Comparison of ENCODE assay signal across 18 mouse cellular contexts in genomic region chr3:80372436-80372835, GRCm38 (mm10).
A peak's percentile ranks its signal among the peaks of the same experiment; 100 is the strongest.
DNase-seq lines count a peak whose midpoint lies in the region; ATAC-seq and TF ChIP-seq lines count a peak whose summit lies in the region.
"Had no signal": no experiment of that assay in that cellular context is flagged by ENCODE, and none has a peak within 500 bp of the region (broad histone marks: within the 10 kb centered on the region; RNA-seq: fewer than 3 reads in every experiment).

No protein-coding gene starts in this region.

- H3K27me3 ChIP-seq in kidney, postnatal 0 days (ENCODE audit: insufficient read depth, low read length) = no peaks in the 10 kb centered on the region
- no peaks in the 10 kb centered on the region for H3K27me3 ChIP-seq in kidney, adult 2 months (replicated peaks; ENCODE audit: control insufficient read depth, insufficient read depth, low read length)
- H3K27me3 ChIP-seq: forebrain, embryonic 15.5 days; heart, embryonic 15.5 days; liver, embryonic 12.5 days had no signal

- TF ChIP-seq POLR2A in kidney, adult 2 months (IDR thresholded peaks at IDR 0.05; ENCODE audit: low read depth, low read length) = no peak
- TF ChIP-seq POLR2A in brain, embryonic 14.5 days (IDR thresholded peaks at IDR 0.05; ENCODE audit: borderline replicate concordance, extremely low read depth, insufficient read depth, insufficient read length, poor library complexity, severe bottlenecking) = no peak

- H3K27ac ChIP-seq in kidney, postnatal 0 days = no peak overlapping the region
- H3K27ac ChIP-seq in kidney, adult 2 months (ENCODE audit: insufficient read depth, low read depth, low read length) = no peak overlapping the region
- H3K27ac ChIP-seq: forebrain, embryonic 15.5 days; gastrocnemius, adult 2 months; heart, embryonic 15.5 days; limb, embryonic 10.5 days; liver, embryonic 12.5 days had no signal

- H3K9me3 ChIP-seq in kidney, postnatal 0 days (replicated peaks; ENCODE audit: low read length) = no peaks in the 10 kb centered on the region
- H3K9me3 ChIP-seq: forebrain, embryonic 15.5 days; heart, embryonic 15.5 days; limb, embryonic 10.5 days; liver, embryonic 12.5 days had no signal

- no peak for DNase-seq in kidney, postnatal 0 days (ENCODE audit: low spot score)
- DNase-seq in kidney, adult 2 months = no peak
- DNase-seq in NIH3T3 (ENCODE audit: low read depth) = peak; percentile 7
- DNase-seq in brain, embryonic 14.5 days (ENCODE audit: low read depth) = peak; percentile 37
- no peak for DNase-seq in gastrocnemius, postnatal 10 days
- no peak for DNase-seq in right cerebral cortex, postnatal 4 days
- DNase-seq: gastrocnemius, adult 2 months; heart, adult 18-20 months; kidney, postnatal 25 days; lung, postnatal 10 days; right cerebral cortex, postnatal 25 days had no signal

- no peaks in the 10 kb centered on the region for H3K4me1 ChIP-seq in kidney, postnatal 0 days (replicated peaks; ENCODE audit: insufficient read depth, low read length)
- H3K4me1 ChIP-seq in kidney, adult 2 months (ENCODE audit: control insufficient read depth, insufficient read depth, low read length) = no peaks in the 10 kb centered on the region
- H3K4me1 ChIP-seq: forebrain, embryonic 15.5 days; heart, embryonic 15.5 days; limb, embryonic 10.5 days; liver, embryonic 12.5 days had no signal

- 39% methylated on average over 3 of the region's 3 CpGs for WGBS in kidney, postnatal 0 days
- 46% methylated on average over 3 of the region's 3 CpGs for WGBS in kidney, adult 2 months

- no peaks in the 10 kb centered on the region for H3K36me3 ChIP-seq in kidney, postnatal 0 days (ENCODE audit: insufficient read depth, low read length)
- H3K36me3 ChIP-seq in kidney, adult 2 months (ENCODE audit: control insufficient read depth, insufficient read depth, low read length) = no peaks in the 10 kb centered on the region
- H3K36me3 ChIP-seq: forebrain, embryonic 15.5 days; heart, embryonic 15.5 days; limb, embryonic 10.5 days; liver, embryonic 12.5 days had no signal

- H3K4me2 ChIP-seq in kidney, postnatal 0 days (ENCODE audit: low read length) = no peak overlapping the region
- H3K4me2 ChIP-seq: forebrain, embryonic 15.5 days; heart, embryonic 15.5 days; liver, embryonic 12.5 days had no signal

- TF ChIP-seq CTCF in kidney, postnatal 0 days (IDR thresholded peaks at IDR 0.05; ENCODE audit: low read depth) = peak; percentile 19; the same call in 1 of the 2 replicates
- no peak for TF ChIP-seq CTCF in kidney, adult 2 months (conservative IDR thresholded peaks at IDR 0.05; ENCODE audit: insufficient read depth, insufficient read length, low read depth, low read length)
- TF ChIP-seq CTCF in brain, embryonic 14.5 days (IDR thresholded peaks at IDR 0.05; ENCODE audit: borderline replicate concordance, extremely low read depth, insufficient read depth, insufficient read length) = peak; percentile 5; the same call in 1 of the 2 replicates

- ATAC-seq in kidney, postnatal 0 days (replicated peaks; ENCODE audit: low FRiP score, low read depth) = no peak
- ATAC-seq in common myeloid progenitor, adult 5-6 weeks (replicated peaks; ENCODE audit: low read depth, poor library complexity, severe bottlenecking) = 0 out of 2 replicates have a peak, but pooled peaks have one; percentile 11
- ATAC-seq: forebrain, embryonic 15.5 days; liver, embryonic 12.5 days had no signal

- no peak overlapping the region for H3K9ac ChIP-seq in kidney, postnatal 0 days (ENCODE audit: low read depth, low read length)
- H3K9ac ChIP-seq: forebrain, embryonic 15.5 days; heart, embryonic 15.5 days; liver, embryonic 12.5 days had no signal

- H3K4me3 ChIP-seq in kidney, postnatal 0 days (replicated peaks; ENCODE audit: low read depth, low read length) = no peak overlapping the region
- H3K4me3 ChIP-seq in kidney, adult 2 months (ENCODE audit: insufficient read depth, low read depth, low read length) = no peak overlapping the region
- H3K4me3 ChIP-seq: erythroblast, embryonic 14.5 days; forebrain, embryonic 15.5 days; gastrocnemius, adult 2 months; heart, embryonic 15.5 days; limb, embryonic 10.5 days; liver, embryonic 12.5 days; myocyte had no signal

Comparison
In these comparisons a context has a peak if more than half of its experiments do, and no peak if none do; other contexts are left out.
1. DNase-seq: peak in NIH3T3 (single experiment) and brain, embryonic 14.5 days (single experiment); none in kidney, postnatal 0 days (single experiment), kidney, adult 2 months (single experiment), gastrocnemius, postnatal 10 days (single experiment) and right cerebral cortex, postnatal 4 days (single experiment).